Mouse (Mus musculus): Measurements from ENCODE around the gene Slc6a11.

Slc6a11 gene

DNA sequence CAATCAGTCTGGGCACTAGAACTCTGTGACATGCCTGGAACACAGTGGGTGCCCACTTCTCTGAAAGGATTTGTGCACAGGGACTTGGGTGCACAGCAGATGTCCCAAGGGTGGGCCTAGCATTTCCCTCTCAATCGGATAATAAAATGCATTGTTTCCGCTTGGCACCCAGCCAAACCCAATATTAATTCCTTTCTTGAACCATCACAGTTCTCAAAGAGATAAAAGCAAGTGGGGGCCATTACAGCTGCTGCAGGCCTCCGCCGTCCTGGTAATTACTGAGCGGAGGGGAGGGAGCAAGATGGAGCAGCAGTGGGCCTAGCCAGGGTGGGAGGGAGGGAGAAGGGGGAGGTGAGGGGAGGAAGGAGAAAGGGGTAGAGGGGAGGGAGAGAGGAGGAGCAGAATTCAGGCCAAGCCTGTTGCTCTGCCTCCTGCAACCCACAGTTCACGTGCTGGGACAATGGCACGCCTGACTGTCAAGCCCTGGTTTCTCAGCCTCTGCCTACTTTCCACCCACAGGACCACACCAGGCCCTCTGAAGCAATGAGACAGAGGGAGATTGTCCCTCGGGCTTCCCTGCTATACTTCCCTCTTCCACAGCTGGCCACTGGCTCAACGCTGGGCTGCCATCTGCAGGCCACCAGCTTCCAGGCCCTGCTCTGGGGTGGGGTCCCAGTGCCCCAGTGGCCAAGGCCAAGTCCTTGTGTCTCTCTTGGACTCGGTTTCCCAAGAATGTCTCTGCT lies 166.4 kb downstream of the Slc6a11 start:
- no peak for DNase-seq (ENCODE audit: low read depth, low spot score)
- no peaks in the 10 kb centered on the region for H3K36me3 ChIP-seq (ENCODE audit: control insufficient read depth, insufficient read depth, low read length, poor library complexity, severe bottlenecking)
- no peaks in the 10 kb centered on the region for H3K27me3 ChIP-seq (ENCODE audit: control insufficient read depth, insufficient read depth, low read length, poor library complexity, severe bottlenecking)
